In genomic region chr11:95074694-95075093, GRCm38 (mm10) we compare ENCODE assay signal across 11 mouse cellular contexts. TPM values are rescaled to one million over a fixed set of nuclear protein-coding genes. Genes with fewer than 3 reads are reported as not detected.
A peak's percentile ranks its signal among the peaks of the same experiment; 100 is the strongest.
DNase-seq lines count a peak whose midpoint lies in the region; ATAC-seq and TF ChIP-seq lines count a peak whose summit lies in the region.
"Had no signal": no experiment of that assay in that cellular context is flagged by ENCODE, and none has a peak within 500 bp of the region (broad histone marks: within the 10 kb centered on the region; RNA-seq: fewer than 3 reads in every experiment).

No protein-coding gene starts in this region.

- peaks cover 57 to 88% of the 10 kb centered on the region in 2 experiments for H3K4me1 ChIP-seq in heart, embryonic 14.5 days (ENCODE audit: control insufficient read depth in 2 of 2, insufficient read depth in 2 of 2, low read length in 2 of 2)
- peaks cover 89% of the 10 kb centered on the region for H3K4me1 ChIP-seq in embryonic facial prominence, embryonic 10.5 days
- H3K4me1 ChIP-seq in hindbrain, postnatal 0 days (ENCODE audit: insufficient read depth, low read length) = 0 out of 2 replicates have a peak, but pooled peaks cover 5% of the 10 kb centered on the region
- peaks cover 13% of the 10 kb centered on the region for H3K4me1 ChIP-seq in midbrain, embryonic 14.5 days (ENCODE audit: control insufficient read depth, insufficient read depth, low read length)

- no peak overlapping the region for H3K9ac ChIP-seq in heart, embryonic 14.5 days (ENCODE audit: low read length)
- peak overlapping the region; percentile 72; the same call in 1 of the 2 replicates for H3K9ac ChIP-seq in hindbrain, postnatal 0 days (replicated peaks; ENCODE audit: low read length)
- no peak overlapping the region for H3K9ac ChIP-seq in midbrain, embryonic 14.5 days (replicated peaks; ENCODE audit: low read length)

- H3K27me3 ChIP-seq in heart, embryonic 14.5 days (ENCODE audit: control insufficient read depth, insufficient read depth, low read length) = no peaks in the 10 kb centered on the region
- peaks cover 71% of the 10 kb centered on the region for H3K27me3 ChIP-seq in embryonic facial prominence, embryonic 10.5 days (replicated peaks; ENCODE audit: low read depth, poor library complexity, severe bottlenecking)
- H3K27me3 ChIP-seq in hindbrain, postnatal 0 days (ENCODE audit: insufficient read depth, low read length) = no peaks in the 10 kb centered on the region; the same call in 1 of the 2 replicates
- H3K27me3 ChIP-seq in midbrain, embryonic 14.5 days (ENCODE audit: control insufficient read depth, insufficient read depth, low read length) = peaks cover 16% of the 10 kb centered on the region; the same call in 1 of the 2 replicates

- no peak for DNase-seq in heart, adult 8-10 months (ENCODE audit: low spot score)
- DNase-seq in embryonic facial prominence, embryonic 10.5 days (ENCODE audit: low spot score) = no peak
- DNase-seq in hindbrain, postnatal 0 days (ENCODE audit: low spot score) = no peak
- DNase-seq in midbrain, embryonic 14.5 days = no peak
- DNase-seq in retina, postnatal 1 day = no peak
- DNase-seq in left cerebral cortex, adult 8-10 months (ENCODE audit: low spot score in 2 of 2) = no peak
- no peak for DNase-seq in thymus, postnatal 25 days
- DNase-seq: adrenal gland, postnatal 36 days had no signal

- TF ChIP-seq CTCF in hindbrain, postnatal 0 days (IDR thresholded peaks at IDR 0.05; ENCODE audit: low read depth) = no peak

- H3K36me3 ChIP-seq in heart, embryonic 14.5 days (ENCODE audit: control insufficient read depth, insufficient read depth, low read length) = no peaks in the 10 kb centered on the region
- H3K36me3 ChIP-seq in embryonic facial prominence, embryonic 10.5 days (replicated peaks) = no peaks in the 10 kb centered on the region
- H3K36me3 ChIP-seq in hindbrain, postnatal 0 days (ENCODE audit: insufficient read depth, low read length) = no peaks in the 10 kb centered on the region
- no peaks in the 10 kb centered on the region for H3K36me3 ChIP-seq in midbrain, embryonic 14.5 days (ENCODE audit: control insufficient read depth, insufficient read depth, low read length)

- peak overlapping the region; percentile 78 for H3K4me2 ChIP-seq in heart, embryonic 14.5 days (ENCODE audit: low read length)
- H3K4me2 ChIP-seq in hindbrain, postnatal 0 days (ENCODE audit: low read depth, low read length) = peak overlapping the region; percentile 83
- peak overlapping the region; percentile 82 for H3K4me2 ChIP-seq in midbrain, embryonic 14.5 days (ENCODE audit: low read length)

- peak overlapping the region in 1 of 2 experiments; percentile 63; a peak in 1 of 4 replicates for H3K4me3 ChIP-seq in heart, embryonic 14.5 days (ENCODE audit: control insufficient read depth in 1 of 2, insufficient read depth in 1 of 2, low read depth in 1 of 2, low read length in 2 of 2)
- peak overlapping the region; percentile 73 for H3K4me3 ChIP-seq in embryonic facial prominence, embryonic 10.5 days
- H3K4me3 ChIP-seq in hindbrain, postnatal 0 days (ENCODE audit: low read length) = peak overlapping the region; percentile 70; the same call in 1 of the 2 replicates
- peak overlapping the region; percentile 53; the same call in 1 of the 2 replicates for H3K4me3 ChIP-seq in midbrain, embryonic 14.5 days (replicated peaks; ENCODE audit: low read depth, low read length)

- WGBS in heart, embryonic 14.5 days = 62% methylated on average over 4 of the region's 4 CpGs
- 76% methylated on average over 4 of the region's 4 CpGs for WGBS in embryonic facial prominence, embryonic 10.5 days
- WGBS in hindbrain, postnatal 0 days = 79% methylated on average over 4 of the region's 4 CpGs
- WGBS in midbrain, embryonic 14.5 days = 84% methylated on average over 4 of the region's 4 CpGs

- no peak for ATAC-seq in heart, embryonic 14.5 days (ENCODE audit: insufficient number of reproducible peaks, insufficient read depth, low FRiP score, low read depth)
- no peak for ATAC-seq in hindbrain, postnatal 0 days
- ATAC-seq in midbrain, embryonic 14.5 days (ENCODE audit: low FRiP score, low TSS enrichment) = no peak

- H3K27ac ChIP-seq in heart, embryonic 14.5 days (replicated peaks in 1 of 2; ENCODE audit: control insufficient read depth in 1 of 2, insufficient read depth in 1 of 2, low read depth in 2 of 2, low read length in 2 of 2) = no peak overlapping the region
- H3K27ac ChIP-seq in embryonic facial prominence, embryonic 10.5 days (replicated peaks) = no peak overlapping the region; the same call in 1 of the 2 replicates
- H3K27ac ChIP-seq in hindbrain, postnatal 0 days = no peak overlapping the region
- H3K27ac ChIP-seq in midbrain, embryonic 14.5 days (replicated peaks; ENCODE audit: low read depth, low read length) = no peak overlapping the region

- H3K9me3 ChIP-seq in heart, embryonic 14.5 days (ENCODE audit: control insufficient read depth, low read length) = no peaks in the 10 kb centered on the region
- no peaks in the 10 kb centered on the region for H3K9me3 ChIP-seq in embryonic facial prominence, embryonic 10.5 days
- no peaks in the 10 kb centered on the region for H3K9me3 ChIP-seq in hindbrain, postnatal 0 days (ENCODE audit: low read length)
- H3K9me3 ChIP-seq in midbrain, embryonic 14.5 days (ENCODE audit: control insufficient read depth, low read length) = no peaks in the 10 kb centered on the region

RNA-seq across cellular contexts. Expression of gene Itga3, which starts 1.9 kb away (rescaled TPM):
- polyA plus RNA-seq in heart, embryonic 14.5 days (2014; fragmentation: Nextera tagmentation; extraction: Ambion mirVana) = 9.4 TPM in 2 replicates
- total RNA-seq in heart, adult 8-10 months (2022) = 10 to 100 TPM in 1 of 4 experiments, 1 to 10 TPM in 3; 9.1 to 10.3 (median 9.8) TPM
- 11.5 and 12.2 TPM in 2 replicates for polyA plus RNA-seq in embryonic facial prominence, embryonic 10.5 days (2016; fragmentation: Nextera tagmentation; extraction: Ambion mirVana)
- 55.4 and 68.8 TPM in 2 replicates for total RNA-seq in hindbrain, postnatal 0 days (2014; rRNA removed)
- 13.2 and 14.4 TPM in 2 replicates for polyA plus RNA-seq in hindbrain, postnatal 0 days (2015; fragmentation: Nextera tagmentation; extraction: Ambion mirVana)
- polyA plus RNA-seq in midbrain, embryonic 14.5 days (2014; fragmentation: Nextera tagmentation; extraction: Ambion mirVana) = 9.0 and 11.7 TPM in 2 replicates
- total RNA-seq in left cerebral cortex, adult 8-10 months (2022) = 10 to 100 TPM; 15.9 to 22.5 (median 19.6) TPM
- total RNA-seq: megakaryocyte progenitor cell, adult 5-6 weeks had no signal

RNA-seq across cellular contexts. Expression of gene Pdk2, which starts 33.5 kb away (rescaled TPM):
- polyA plus RNA-seq in heart, embryonic 14.5 days (2014; fragmentation: Nextera tagmentation; extraction: Ambion mirVana) = 112 and 113 TPM in 2 replicates
- 100 to 1,000 TPM; 469 to 545 (median 504) TPM for total RNA-seq in heart, adult 8-10 months (2022)
- 12.9 and 16.0 TPM in 2 replicates for polyA plus RNA-seq in embryonic facial prominence, embryonic 10.5 days (2016; fragmentation: Nextera tagmentation; extraction: Ambion mirVana)
- 25.0 and 32.0 TPM in 2 replicates for total RNA-seq in hindbrain, postnatal 0 days (2014; rRNA removed)
- polyA plus RNA-seq in hindbrain, postnatal 0 days (2015; fragmentation: Nextera tagmentation; extraction: Ambion mirVana) = 46.8 and 49.0 TPM in 2 replicates
- polyA plus RNA-seq in midbrain, embryonic 14.5 days (2014; fragmentation: Nextera tagmentation; extraction: Ambion mirVana) = 21.5 and 22.7 TPM in 2 replicates
- total RNA-seq in left cerebral cortex, adult 8-10 months (2022) = 100 to 1,000 TPM; 112 to 125 (median 120) TPM

RNA-seq across cellular contexts. Expression of gene Dlx3, which starts 45.2 kb away (rescaled TPM):
- polyA plus RNA-seq in heart, embryonic 14.5 days (2014; fragmentation: Nextera tagmentation; extraction: Ambion mirVana) = not detected in 2 replicates
- not detected for total RNA-seq in heart, adult 8-10 months (2022)
- polyA plus RNA-seq in embryonic facial prominence, embryonic 10.5 days (2016; fragmentation: Nextera tagmentation; extraction: Ambion mirVana) = 29.8 and 31.3 TPM in 2 replicates
- total RNA-seq in hindbrain, postnatal 0 days (2014; rRNA removed) = 0.18 and 0.37 TPM in 2 replicates
- polyA plus RNA-seq in hindbrain, postnatal 0 days (2015; fragmentation: Nextera tagmentation; extraction: Ambion mirVana) = 0.23 and 0.28 TPM in 2 replicates
- 0.13 and 0.38 TPM in 2 replicates for polyA plus RNA-seq in midbrain, embryonic 14.5 days (2014; fragmentation: Nextera tagmentation; extraction: Ambion mirVana)
- total RNA-seq in left cerebral cortex, adult 8-10 months (2022) = under 1 TPM in 1 of 4 experiments, not detected in 3; 0.14 TPM
- total RNA-seq: adrenal gland, postnatal 36 days; megakaryocyte progenitor cell, adult 5-6 weeks had no signal
- polyA plus RNA-seq: cortical plate, adult 2 months had no signal

Comparison
In these comparisons a context has a peak if more than half of its experiments do, and no peak if none do; other contexts are left out.
1. RNA of gene Dlx3, which starts 45.2 kb away (polyA plus RNA-seq): 29.8 to 31.3 TPM in embryonic facial prominence, embryonic 10.5 days; 0.13 to 0.38 TPM in midbrain, embryonic 14.5 days, 0.23 to 0.28 TPM in hindbrain, postnatal 0 days and not detected in heart, embryonic 14.5 days; every median in the first group is over 10 times any median in the second.
2. Peak in every context shown above with its lines, with median percentiles within 50 percentile points of each other: H3K4me2 ChIP-seq.